Mouse (Mus musculus): ENCODE measurements around the gene Obsl1.

GRCm38 (mm10) chr1:75478916-75479634, 27.2 kb downstream of the Obsl1 start, which contains the start of the genes Chpf and Tmem198:
- TF ChIP-seq POLR2A (IDR thresholded peaks at IDR 0.05; ENCODE audit: borderline replicate concordance, control insufficient read depth, low read depth, low read length) (peak; percentile 12; the same call in 1 of the 2 replicates), CTCF (IDR thresholded peaks at IDR 0.05; ENCODE audit: control insufficient read depth, insufficient read depth, low read length) (no peak)
